Mouse (Mus musculus): Measurements from ENCODE around the gene Vav3.

The Vav3 gene

GRCm38 (mm10) chr3:109596084-109596483, 255.6 kb downstream of the Vav3 start:
- no peak for DNase-seq

- DNase-seq = no peak
Measured at GRCm38 (mm10) chr3:109600699-109601451, 260.4 kb downstream of the Vav3 start.

GRCm38 (mm10) chr3:109602753-109603152, 262.3 kb downstream of the Vav3 start:
- DNase-seq = no peak

GRCm38 (mm10) chr3:109606121-109606520, 265.7 kb downstream of the Vav3 start:
- DNase-seq = no peak

DNA sequence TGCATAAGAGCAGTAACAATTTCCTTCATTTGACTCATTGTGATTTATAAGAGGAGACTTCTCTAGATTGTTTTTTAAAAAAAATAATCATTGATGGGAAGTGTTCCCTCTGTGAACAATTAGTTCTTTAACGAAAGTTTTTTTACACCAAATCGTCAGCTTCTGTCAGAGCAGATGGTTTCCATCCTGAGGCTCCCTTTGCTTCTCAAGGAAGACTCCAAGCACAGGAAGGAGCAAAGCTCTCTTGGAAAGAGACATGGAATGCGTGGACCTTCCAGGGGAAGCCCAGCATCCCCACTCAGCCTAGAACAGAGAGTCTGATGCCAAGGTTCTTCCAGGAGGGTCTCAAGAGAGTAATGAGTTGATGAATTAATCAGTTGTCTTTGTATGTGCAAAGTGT, 281.3 kb downstream of the Vav3 start:
- no peak for DNase-seq

GRCm38 (mm10) chr3:109622361-109622760, 281.9 kb downstream of the Vav3 start:
- no peak for DNase-seq

- no peak for DNase-seq
Measured at GRCm38 (mm10) chr3:109622816-109623215, 282.4 kb downstream of the Vav3 start.

- DNase-seq = no peak
Measured at GRCm38 (mm10) chr3:109623770-109624169, 283.3 kb downstream of the Vav3 start.

- DNase-seq = no peak
Measured at GRCm38 (mm10) chr3:109636045-109636444, 295.6 kb downstream of the Vav3 start.

DNA sequence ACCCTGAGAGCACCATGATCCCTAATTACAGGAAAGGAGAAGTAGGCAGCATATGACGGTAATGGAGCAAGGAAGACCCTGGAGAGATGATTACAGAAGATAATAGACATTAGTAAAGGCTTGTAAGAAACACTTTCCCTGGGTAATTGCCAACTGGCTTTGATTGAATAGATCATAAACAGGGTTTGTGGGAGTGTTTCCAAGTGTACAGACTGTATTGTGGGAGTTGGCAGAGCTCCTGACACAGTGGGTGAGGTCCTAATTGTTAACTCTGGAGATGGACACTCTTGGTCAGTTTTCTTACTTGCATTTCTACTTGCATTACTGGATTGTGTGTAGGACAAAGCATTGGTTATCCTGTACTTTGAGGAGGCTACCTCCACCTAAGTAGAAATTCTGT, 298.9 kb downstream of the Vav3 start:
- DNase-seq = no peak

GRCm38 (mm10) chr3:109640796-109641195, 300.3 kb downstream of the Vav3 start:
- no peak for DNase-seq

- no peak for DNase-seq
Measured at GRCm38 (mm10) chr3:109648242-109648641, 307.8 kb downstream of the Vav3 start.

DNA sequence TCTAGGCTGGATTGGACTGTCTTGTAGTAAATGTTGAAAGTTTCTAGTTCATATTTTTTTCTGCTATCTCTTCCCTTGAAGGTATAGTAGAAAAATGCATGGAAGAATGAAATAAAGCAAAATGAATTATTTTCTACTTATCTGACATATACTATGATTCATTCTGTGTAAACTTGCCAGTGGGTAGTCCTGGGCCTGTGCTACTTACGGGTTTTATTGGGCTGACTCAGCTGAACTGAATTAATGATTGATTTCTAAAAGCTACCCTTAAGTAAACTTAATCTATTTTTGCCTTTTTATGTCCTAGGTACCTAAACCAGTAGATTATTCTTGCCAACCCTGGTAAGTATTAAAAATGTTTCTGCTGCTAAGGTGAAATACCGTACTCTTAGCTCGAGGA, 311.0 kb downstream of the Vav3 start:
- DNase-seq = no peak

GRCm38 (mm10) chr3:109652860-109653631, 312.6 kb downstream of the Vav3 start:
- DNase-seq = no peak

- DNase-seq = no peak
Measured at GRCm38 (mm10) chr3:109654386-109654785, 313.9 kb downstream of the Vav3 start.

- DNase-seq = no peak
Measured at GRCm38 (mm10) chr3:109671716-109672115, 331.3 kb downstream of the Vav3 start.

- no peak for DNase-seq
Measured at GRCm38 (mm10) chr3:109672925-109673324, 332.5 kb downstream of the Vav3 start.

GRCm38 (mm10) chr3:109680281-109680680, 339.8 kb downstream of the Vav3 start:
- DNase-seq = no peak

DNA sequence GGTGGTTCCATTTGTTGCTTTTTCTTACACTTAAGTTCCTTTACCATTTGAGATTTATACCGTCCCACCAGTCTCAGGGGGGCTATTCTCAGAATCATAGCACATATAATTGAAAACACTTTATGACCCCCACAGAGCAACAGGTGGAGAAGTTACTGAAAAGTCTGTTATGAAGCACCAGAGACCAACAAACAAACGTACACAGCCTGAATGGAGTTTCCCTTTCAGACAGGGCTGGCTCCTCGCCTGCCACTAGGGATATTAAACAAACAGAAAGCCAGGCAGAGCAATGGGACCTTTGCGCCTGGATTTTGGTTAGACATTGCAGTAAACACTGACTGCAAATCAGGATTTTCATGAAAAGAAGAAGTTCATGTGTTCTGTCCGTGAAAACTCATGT, 341.4 kb downstream of the Vav3 start:
- no peak for DNase-seq

GRCm38 (mm10) chr3:109683608-109684295, 343.3 kb downstream of the Vav3 start:
- DNase-seq = no peak

- DNase-seq = no peak
Measured at GRCm38 (mm10) chr3:109690566-109690965, 350.1 kb downstream of the Vav3 start.

- no peak for DNase-seq
Measured at GRCm38 (mm10) chr3:109692613-109693012, 352.2 kb downstream of the Vav3 start.

- DNase-seq = no peak
Measured at GRCm38 (mm10) chr3:109701301-109701700, 360.8 kb downstream of the Vav3 start.

Measured in thymus, postnatal 36 days (tissue).